Mouse (Mus musculus) CH12.LX (cell line): ENCODE data around the gene Foxn2. TPM values are rescaled to one million over a fixed set of nuclear protein-coding genes. Genes with fewer than 3 reads are reported as not detected.

Source experiments
- DNase-seq: peaks from one replicate; pipeline ENCODE4 v3.0.0-alpha.2; 2013; ENCODE audit errors: extremely low read depth
- H3K27ac ChIP-seq: 2 replicates; pipeline ENCODE4 v1.5.1; 2012; ENCODE audit warnings: low read depth, mild to moderate bottlenecking, control low read depth, moderate library complexity; ENCODE audit not compliant: insufficient read depth
- H3K27me3 ChIP-seq: replicated peaks from 2 replicates; pipeline ENCODE3; 2012; ENCODE audit warnings: inconsistent platforms
- H3K36me3 ChIP-seq, 2 experiments: replicated peaks in 1 of 2; 2 replicates each; pipeline versions ENCODE3 to v1.6.1; 2012; ENCODE audit warnings: inconsistent platforms in 1 of 2, low read length in 1 of 2, mild to moderate bottlenecking in 1 of 2, mixed read lengths in 1 of 2, moderate library complexity in 1 of 2; ENCODE audit not compliant: control insufficient read depth in 1 of 2, insufficient read depth in 1 of 2
- H3K4me1 ChIP-seq, 2 experiments: 2 replicates each; pipeline ENCODE4 v1.6.1; 2012; ENCODE audit warnings: inconsistent platforms in 1 of 2, moderate library complexity in 1 of 2; ENCODE audit not compliant: insufficient read depth in 2 of 2, control insufficient read depth in 1 of 2
- H3K4me2 ChIP-seq: 2 replicates; pipeline ENCODE4 v1.6.1; 2012; ENCODE audit warnings: low read depth, mild to moderate bottlenecking, control low read depth; ENCODE audit not compliant: poor library complexity, insufficient read depth, severe bottlenecking
- H3K4me3 ChIP-seq, 3 experiments: fragments of 150-350 bp in 1 of 3; sonication (generic) in 1 of 3; replicated peaks in 1 of 3; 2 replicates each; pipeline versions ENCODE3 to v1.5.1; 2011 to 2012; ENCODE audit warnings: low read depth in 2 of 3, low read length in 2 of 3, mild to moderate bottlenecking in 2 of 3, moderate library complexity in 2 of 3, control low read depth in 1 of 3, improper control_type of control experiment in 1 of 3, inconsistent platforms in 1 of 3, mixed read lengths in 1 of 3; ENCODE audit not compliant: poor library complexity in 1 of 3
- H3K79me2 ChIP-seq: replicated peaks from 2 replicates; pipeline ENCODE4 v1.6.1; 2012; ENCODE audit warnings: mild to moderate bottlenecking, moderate library complexity; ENCODE audit not compliant: control insufficient read depth, poor library complexity, insufficient read depth, severe bottlenecking; ENCODE audit errors: extremely low read depth
- H3K9ac ChIP-seq: 2 replicates; pipeline ENCODE4 v1.6.1; 2012; ENCODE audit warnings: low read depth, mild to moderate bottlenecking, control low read depth, moderate library complexity; ENCODE audit not compliant: insufficient read depth
- H3K9me3 ChIP-seq: replicated peaks from 2 replicates; pipeline ENCODE3; 2012; ENCODE audit warnings: low read length, inconsistent platforms, mixed read lengths
- BHLHE40 ChIP-seq: IDR thresholded peaks from 2 replicates; pipeline ENCODE4 v1.6.1; 2011; ENCODE audit warnings: mild to moderate bottlenecking, low read depth, low read length, improper control_type of control experiment
- CHD1 ChIP-seq: IDR thresholded peaks from 2 replicates; pipeline ENCODE4 v1.6.1; 2012; ENCODE audit warnings: low read depth, low read length, improper control_type of control experiment, inconsistent platforms
- CHD2 ChIP-seq: IDR thresholded peaks from 2 replicates; pipeline ENCODE4 v1.6.1; 2011; ENCODE audit warnings: low read length, improper control_type of control experiment
- CTCF ChIP-seq, 2 experiments: IDR thresholded peaks in 1 of 2; conservative IDR thresholded peaks in 1 of 2; 2 replicates each; pipeline ENCODE4 v1.5.1; 2011 to 2012; ENCODE audit warnings: low read depth in 2 of 2, low read length in 2 of 2, improper control_type of control experiment in 1 of 2, inconsistent platforms in 1 of 2, mild to moderate bottlenecking in 1 of 2, moderate library complexity in 1 of 2
- E2F4 ChIP-seq: IDR thresholded peaks from 2 replicates; pipeline ENCODE4 v1.6.1; 2011; ENCODE audit warnings: low read depth, low read length, improper control_type of control experiment; ENCODE audit not compliant: insufficient replicate concordance
- ELF1 ChIP-seq: IDR thresholded peaks from 2 replicates; pipeline ENCODE4 v1.6.1; 2014; ENCODE audit warnings: low read depth, mild to moderate bottlenecking, inconsistent platforms, low read length, improper control_type of control experiment
- EP300 ChIP-seq: IDR thresholded peaks from 2 replicates; pipeline ENCODE4 v1.6.1; 2011; ENCODE audit warnings: low read length, improper control_type of control experiment
- GABPA ChIP-seq: IDR thresholded peaks from 2 replicates; pipeline ENCODE4 v1.6.1; 2012; ENCODE audit warnings: low read depth, low read length, improper control_type of control experiment, inconsistent platforms; ENCODE audit not compliant: insufficient replicate concordance
- IRF4 ChIP-seq: IDR thresholded peaks from 2 replicates; pipeline ENCODE4 v1.6.1; 2014; ENCODE audit warnings: low read depth, mild to moderate bottlenecking, inconsistent platforms, low read length, improper control_type of control experiment
- KAT2A ChIP-seq: IDR thresholded peaks from 2 replicates; pipeline ENCODE4 v1.6.1; 2012; ENCODE audit warnings: low read length, improper control_type of control experiment, inconsistent platforms; ENCODE audit not compliant: insufficient replicate concordance
- MAFK ChIP-seq: IDR thresholded peaks from 2 replicates; pipeline ENCODE4 v1.6.1; 2011; ENCODE audit warnings: low read length, improper control_type of control experiment; ENCODE audit not compliant: insufficient replicate concordance
- MAX ChIP-seq: IDR thresholded peaks from 2 replicates; pipeline ENCODE4 v1.6.1; 2011; ENCODE audit warnings: low read length, improper control_type of control experiment
- MAZ ChIP-seq: IDR thresholded peaks from 2 replicates; pipeline ENCODE4 v1.6.1; 2012; ENCODE audit warnings: low read depth, mild to moderate bottlenecking, inconsistent platforms, low read length, improper control_type of control experiment, moderate library complexity
- MEF2A ChIP-seq: IDR thresholded peaks from 2 replicates; pipeline ENCODE4 v1.6.1; 2014; ENCODE audit warnings: low read depth, mild to moderate bottlenecking, inconsistent platforms, low read length, improper control_type of control experiment, borderline replicate concordance
- MYC ChIP-seq: IDR thresholded peaks from 2 replicates; pipeline ENCODE4 v1.6.1; 2011; ENCODE audit warnings: low read depth, mild to moderate bottlenecking, improper control_type of control experiment, low read length
- PAX5 ChIP-seq: IDR thresholded peaks from 2 replicates; pipeline ENCODE4 v1.6.1; 2012; ENCODE audit warnings: low read length, inconsistent platforms, mixed read lengths
- POLR2A ChIP-seq: IDR thresholded peaks from 2 replicates; pipeline ENCODE4 v1.6.1; 2011; ENCODE audit warnings: low read depth, mild to moderate bottlenecking, improper control_type of control experiment, low read length
- RCOR1 ChIP-seq: conservative IDR thresholded peaks from 2 replicates; pipeline ENCODE4 v1.6.1; 2012; ENCODE audit warnings: low read depth, mild to moderate bottlenecking, inconsistent platforms, low read length, improper control_type of control experiment
- SMC3 ChIP-seq: IDR thresholded peaks from 2 replicates; pipeline ENCODE4 v1.6.1; 2011; ENCODE audit warnings: low read depth, low read length, improper control_type of control experiment
- TCF12 ChIP-seq: IDR thresholded peaks from 2 replicates; pipeline ENCODE4 v1.6.1; 2014; ENCODE audit warnings: low read depth, mild to moderate bottlenecking, inconsistent platforms, low read length, improper control_type of control experiment
- ZKSCAN1 ChIP-seq: IDR thresholded peaks from 2 replicates; pipeline ENCODE4 v1.6.1; 2012; ENCODE audit warnings: low read depth, inconsistent platforms, low read length, improper control_type of control experiment, borderline replicate concordance
- ZNF384 ChIP-seq: IDR thresholded peaks from 2 replicates; pipeline ENCODE4 v1.6.1; 2012; ENCODE audit warnings: low read depth, low read length, improper control_type of control experiment, inconsistent platforms
- dilution Hi-C: fragments of 300-500 bp; cut with MboI; formaldehyde crosslinking; loops from 2 replicates; pipeline ENCODE4 v1.14.3; 2020; ENCODE audit warnings: low sequenced_read_pairs; ENCODE audit not compliant: extremely low pct_unique_long_range_greater_than_20kb, extremely low pct_ligation_motif_present
- in situ Hi-C: fragments of 300-500 bp; cut with MboI; formaldehyde crosslinking; loops from 3 replicates; pipeline ENCODE4 v1.14.3; 2019; ENCODE audit warnings: low sequenced_read_pairs, low pct_ligation_motif_present, low pct_unique_long_range_greater_than_20kb, mixed read lengths
- polyA plus RNA-seq: library from polyadenylated mRNA; unstranded; fragments of >175 nt; gene quantifications from 2 replicates; pipeline ENCODE4 v1.2.1, GENCODE M21; 2012; ENCODE audit warnings: low read depth; ENCODE audit not compliant: insufficient read length
- total RNA-seq, 2 experiments: library from RNA; depleted of rRNA; stranded (reverse); fragments of 300-350 nt in 1 of 2; fragments of >200 nt in 1 of 2; gene quantifications; 2 replicates each; pipeline ENCODE4 v1.2.3; 2012 to 2014

Foxn2 gene
- total and polyA plus RNA-seq, 3 experiments = 13.2 to 24.6 (median 16.0) TPM

DNA sequence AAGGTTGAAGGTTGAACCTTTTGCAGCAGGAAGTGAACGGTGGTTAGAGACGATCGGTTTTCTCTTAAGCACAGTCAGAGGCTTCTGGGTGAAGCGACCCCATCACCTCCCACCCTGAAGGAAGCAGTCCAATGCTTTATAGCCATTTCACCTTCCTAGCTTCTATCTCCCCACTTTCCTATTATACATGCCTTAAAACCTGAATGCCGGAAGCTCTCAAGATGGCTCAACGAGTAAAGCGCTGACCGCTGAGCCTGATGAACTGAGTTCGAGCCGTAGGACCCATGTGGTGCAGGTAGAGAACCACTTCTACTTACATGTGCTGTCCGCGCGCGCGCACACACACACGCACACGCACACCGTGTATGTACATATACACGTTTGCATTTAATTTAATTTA lies 35.4 kb upstream of the Foxn2 start:
- Histone ChIP-seq H3K27ac (no peak overlapping the region), H3K4me3 (no peak overlapping the region), H3K27me3 (no peaks in the 10 kb centered on the region), H3K9me3 (no peaks in the 10 kb centered on the region), H3K9ac (no peak overlapping the region), H3K4me2 (no peak overlapping the region), H3K79me2 (no peaks in the 10 kb centered on the region), H3K4me1 (peaks cover 6 to 13% of the 10 kb centered on the region in 2 experiments; a peak in 3 of 4 replicates), H3K36me3 (no peaks in the 10 kb centered on the region)
- no peak for DNase-seq
- dilution Hi-C loops = no loop called here
- TF ChIP-seq GABPA (no peak), CTCF (conservative IDR thresholded peaks at IDR 0.05 in 1 of 2, IDR thresholded peaks at IDR 0.05 in 1 of 2; ENCODE audit: low read depth in 2 of 2, low read length in 2 of 2) (no peak), RCOR1 (no peak), IRF4 (no peak), BHLHE40 (no peak), E2F4 (no peak), PAX5 (no peak), MAFK (no peak), TCF12 (no peak), POLR2A (no peak), SMC3 (no peak), EP300 (no peak), ELF1 (no peak), MAX (no peak), CHD2 (no peak), ZKSCAN1 (no peak), MYC (no peak), MEF2A (no peak), CHD1 (no peak), MAZ (no peak)
- in situ Hi-C loops = no loop called here

DNA sequence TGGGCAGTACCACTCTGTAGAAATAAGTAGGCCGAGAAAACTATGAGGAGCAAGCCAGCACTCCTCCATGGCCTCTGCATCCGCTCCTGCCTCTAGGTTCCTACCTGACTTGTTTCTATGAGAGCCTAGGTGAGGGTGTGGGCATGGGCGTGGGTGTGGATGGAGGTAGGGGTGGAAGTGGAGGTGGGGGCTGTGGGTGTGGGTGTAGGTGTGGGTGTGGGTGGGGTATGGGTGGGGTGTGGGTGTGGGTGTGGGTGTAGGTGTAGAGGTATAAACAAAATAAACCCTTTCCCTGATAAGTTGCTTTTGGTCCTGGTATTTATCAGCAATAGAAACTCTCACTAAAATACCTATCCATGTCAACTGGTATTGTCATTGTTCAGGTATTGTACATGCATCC lies 30.8 kb upstream of the Foxn2 start:
- Histone ChIP-seq H3K36me3 (no peaks in the 10 kb centered on the region), H3K27me3 (no peaks in the 10 kb centered on the region), H3K27ac (no peak overlapping the region), H3K79me2 (no peaks in the 10 kb centered on the region), H3K9ac (no peak overlapping the region), H3K4me3 (no peak overlapping the region), H3K9me3 (no peaks in the 10 kb centered on the region), H3K4me2 (no peak overlapping the region), H3K4me1 (no peaks in the 10 kb centered on the region)
- DNase-seq = no peak
- dilution Hi-C loops (no loop called here), in situ Hi-C loops (no loop called here)
- TF ChIP-seq ZNF384 (no peak), ZKSCAN1 (no peak), GABPA (no peak), KAT2A (no peak)
